Mouse (Mus musculus): ENCODE results near the gene Gpr180. TPM values are rescaled to one million over a fixed set of nuclear protein-coding genes. Genes with fewer than 3 reads are reported as not detected.

Gpr180 gene
- polyA plus RNA-seq, 1 experiment from 2014 or later: 42.0 TPM

DNA sequence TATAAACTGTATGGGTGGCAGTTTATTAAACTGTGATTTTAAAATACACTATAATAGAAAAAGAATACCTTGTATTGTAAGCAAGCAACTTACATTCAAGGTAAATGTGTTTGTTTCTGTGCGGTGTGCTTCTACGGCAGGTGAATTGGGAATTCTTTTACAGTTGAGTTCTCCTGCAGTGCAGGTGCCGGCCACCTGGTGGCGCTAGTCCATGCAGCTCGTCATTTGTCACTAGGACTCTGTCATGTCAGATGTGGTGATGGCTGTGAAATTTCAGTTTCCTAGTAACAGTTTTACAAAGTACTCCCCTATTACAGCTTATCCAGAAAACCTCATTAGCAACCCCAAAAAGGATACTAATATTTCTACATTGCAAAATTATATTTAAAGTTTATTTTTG, 20.2 kb downstream of the Gpr180 start:
- Histone ChIP-seq H3K27ac (replicated peaks) (no peak overlapping the region), H3K4me1 (replicated peaks) (no peaks in the 10 kb centered on the region), H3K9me3 (no peaks in the 10 kb centered on the region), H3K9ac (no peak overlapping the region), H3K36me3 (peaks cover 50% of the 10 kb centered on the region), H3K27me3 (no peaks in the 10 kb centered on the region), H3K4me3 (no peak overlapping the region), H3K4me2 (no peak overlapping the region)
- ATAC-seq (ENCODE audit: low read depth): no peak
- WGBS: 28% methylated on average over 5 of the region's 5 CpGs

- H3K4me1 ChIP-seq (replicated peaks): no peaks in the 10 kb centered on the region
- H3K27ac ChIP-seq (replicated peaks): no peak overlapping the region
- H3K36me3 ChIP-seq: peaks cover 48% of the 10 kb centered on the region
- H3K9me3 ChIP-seq: no peaks in the 10 kb centered on the region
- H3K4me3 ChIP-seq: no peak overlapping the region
- 97% methylated on average over 3 of the region's 3 CpGs for WGBS
- H3K4me2 ChIP-seq: no peak overlapping the region
- ATAC-seq (ENCODE audit: low read depth): no peak
- no peaks in the 10 kb centered on the region for H3K27me3 ChIP-seq
- no peak overlapping the region for H3K9ac ChIP-seq
Observed at GRCm38 (mm10) chr14:118161751-118162150, 24.8 kb downstream of the Gpr180 start.

GRCm38 (mm10) chr14:118162640-118163039, 25.7 kb downstream of the Gpr180 start:
- Histone ChIP-seq H3K9me3 (no peaks in the 10 kb centered on the region), H3K27me3 (no peaks in the 10 kb centered on the region), H3K4me3 (no peak overlapping the region), H3K36me3 (peaks cover 48% of the 10 kb centered on the region), H3K4me2 (no peak overlapping the region), H3K9ac (no peak overlapping the region), H3K27ac (replicated peaks) (no peak overlapping the region), H3K4me1 (replicated peaks) (no peaks in the 10 kb centered on the region)
- 69% methylated on average over 14 of the region's 14 CpGs for WGBS
- no peak for ATAC-seq (ENCODE audit: low read depth)

- no peak for ATAC-seq (ENCODE audit: low read depth)
- no peak overlapping the region for H3K27ac ChIP-seq (replicated peaks)
- H3K4me3 ChIP-seq: no peak overlapping the region
- no peak overlapping the region for H3K9ac ChIP-seq
- no peak overlapping the region for H3K4me2 ChIP-seq
- peaks cover 15% of the 10 kb centered on the region for H3K36me3 ChIP-seq
- H3K4me1 ChIP-seq (replicated peaks): no peaks in the 10 kb centered on the region
- H3K27me3 ChIP-seq: no peaks in the 10 kb centered on the region
- 94% methylated on average over 4 of the region's 4 CpGs for whole genome bisulfite sequencing
- no peaks in the 10 kb centered on the region for H3K9me3 ChIP-seq
Observed at GRCm38 (mm10) chr14:118168776-118169175, 31.8 kb downstream of the Gpr180 start.

DNA sequence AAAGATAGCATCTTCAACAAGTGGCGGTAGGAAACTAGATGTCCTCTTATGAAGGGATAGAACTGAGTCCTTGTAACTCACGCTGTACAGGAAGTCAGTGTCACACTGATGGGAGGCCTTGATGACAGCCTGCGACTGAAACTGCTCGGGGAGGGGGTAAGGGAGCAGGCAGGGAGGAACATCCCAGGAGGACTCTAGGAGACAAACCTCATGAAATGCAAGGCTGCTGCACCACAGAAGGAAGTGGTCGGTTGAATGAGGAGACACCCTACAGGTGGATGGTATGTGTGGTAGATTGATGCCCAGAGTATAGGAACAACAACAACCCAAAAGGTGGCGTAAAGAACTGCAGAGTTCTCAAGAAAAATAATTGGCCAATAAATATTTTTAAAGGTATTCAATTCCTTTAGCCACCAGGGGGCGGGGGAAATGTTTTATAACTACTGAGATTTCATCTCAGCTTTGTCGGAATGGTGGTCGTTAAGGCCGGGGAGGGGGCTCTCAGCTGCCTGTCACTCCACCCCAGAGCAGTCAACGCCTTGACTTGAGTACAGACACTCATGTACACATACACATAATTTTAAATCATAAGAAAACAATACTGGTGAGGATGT, 36.7 kb downstream of the Gpr180 start:
- no peaks in the 10 kb centered on the region for H3K27me3 ChIP-seq
- 70% methylated on average over 11 of the region's 11 CpGs for WGBS
- ATAC-seq (ENCODE audit: low read depth): no peak

DNA sequence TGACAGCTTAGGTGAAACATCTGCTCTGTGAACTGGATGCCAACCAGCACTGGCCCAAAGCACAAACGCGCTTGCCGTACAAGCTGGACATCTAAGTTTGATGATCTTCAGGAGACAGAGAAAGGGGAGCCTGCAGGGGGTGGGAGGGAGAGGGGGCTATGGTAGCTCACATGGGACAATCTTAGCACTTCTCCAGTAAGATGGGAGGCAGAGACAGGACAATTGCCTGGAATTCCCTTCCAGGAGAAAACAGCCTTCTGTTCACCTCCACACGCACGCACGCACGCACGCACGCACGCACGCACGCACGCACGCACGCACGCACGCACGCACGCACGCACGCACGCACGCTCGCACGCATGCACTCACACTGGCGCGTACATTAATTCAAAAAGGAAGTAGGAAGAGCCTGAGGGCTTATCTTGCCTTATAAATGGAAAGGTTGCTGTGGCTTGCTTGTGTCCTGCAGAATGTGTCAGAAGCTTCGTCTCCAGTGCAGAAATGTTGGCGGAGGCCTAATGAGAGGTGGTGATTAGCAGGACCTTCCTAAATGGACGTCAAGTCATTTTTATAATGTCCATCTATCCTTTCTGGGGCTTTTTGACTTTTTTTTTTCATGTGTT, 38.2 kb downstream of the Gpr180 start:
- H3K9me3 ChIP-seq: no peaks in the 10 kb centered on the region
- H3K27ac ChIP-seq (replicated peaks): no peak overlapping the region
- no peak for ATAC-seq (ENCODE audit: low read depth)
- H3K4me3 ChIP-seq: no peak overlapping the region
- no peaks in the 10 kb centered on the region for H3K36me3 ChIP-seq
- WGBS: 88% methylated on average over 30 of the region's 30 CpGs
- no peaks in the 10 kb centered on the region for H3K27me3 ChIP-seq
- H3K9ac ChIP-seq: no peak overlapping the region
- H3K4me1 ChIP-seq (replicated peaks): peaks cover 4% of the 10 kb centered on the region
- no peak overlapping the region for H3K4me2 ChIP-seq

More for the DNA sequence above, 36.7 kb downstream of the Gpr180 start:
- Histone ChIP-seq H3K4me1 (replicated peaks) (no peaks in the 10 kb centered on the region), H3K9ac (no peak overlapping the region), H3K9me3 (no peaks in the 10 kb centered on the region), H3K4me3 (no peak overlapping the region), H3K4me2 (no peak overlapping the region), H3K36me3 (peaks cover 13% of the 10 kb centered on the region), H3K27ac (replicated peaks) (no peak overlapping the region)

- no peak overlapping the region for H3K27ac ChIP-seq (replicated peaks)
- no peaks in the 10 kb centered on the region for H3K36me3 ChIP-seq
- H3K9me3 ChIP-seq: no peaks in the 10 kb centered on the region
- ATAC-seq (ENCODE audit: low read depth): no peak
- H3K4me1 ChIP-seq (replicated peaks): peaks cover 4% of the 10 kb centered on the region
- WGBS: 91% methylated on average over 12 of the region's 12 CpGs
- H3K4me2 ChIP-seq: no peak overlapping the region
- no peak overlapping the region for H3K9ac ChIP-seq
- no peak overlapping the region for H3K4me3 ChIP-seq
- no peaks in the 10 kb centered on the region for H3K27me3 ChIP-seq
Observed at GRCm38 (mm10) chr14:118175694-118176085, 38.7 kb downstream of the Gpr180 start.

DNA sequence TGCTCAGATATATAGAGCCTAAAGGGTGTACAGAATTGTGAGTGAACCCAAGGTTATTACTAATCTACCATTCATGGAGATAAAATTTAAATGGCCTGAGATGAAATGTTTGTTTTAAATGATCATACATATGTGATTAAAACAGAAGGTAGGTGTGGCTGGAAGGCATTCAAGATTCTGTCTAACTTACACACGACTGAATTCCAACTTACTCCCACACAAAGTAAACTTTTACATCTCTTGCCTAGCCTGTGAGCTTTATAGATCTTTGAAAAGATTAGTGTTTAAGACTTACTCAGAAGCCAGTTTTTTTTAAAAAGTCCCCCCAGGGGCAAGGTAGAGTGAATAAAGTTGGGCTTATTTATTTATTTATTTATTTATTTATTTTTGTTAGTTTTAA, 42.3 kb downstream of the Gpr180 start:
- H3K4me1 ChIP-seq (replicated peaks): peaks cover 4% of the 10 kb centered on the region
- H3K27ac ChIP-seq (replicated peaks): no peak overlapping the region
- 58% methylated on average over 1 of the region's 1 CpGs for WGBS
- ATAC-seq (ENCODE audit: low read depth): no peak
- no peak overlapping the region; the same call in 1 of the 2 replicates for H3K4me2 ChIP-seq
- H3K27me3 ChIP-seq: no peaks in the 10 kb centered on the region
- no peak overlapping the region for H3K4me3 ChIP-seq
- H3K36me3 ChIP-seq: no peaks in the 10 kb centered on the region
- no peaks in the 10 kb centered on the region for H3K9me3 ChIP-seq
- no peak overlapping the region for H3K9ac ChIP-seq

DNA sequence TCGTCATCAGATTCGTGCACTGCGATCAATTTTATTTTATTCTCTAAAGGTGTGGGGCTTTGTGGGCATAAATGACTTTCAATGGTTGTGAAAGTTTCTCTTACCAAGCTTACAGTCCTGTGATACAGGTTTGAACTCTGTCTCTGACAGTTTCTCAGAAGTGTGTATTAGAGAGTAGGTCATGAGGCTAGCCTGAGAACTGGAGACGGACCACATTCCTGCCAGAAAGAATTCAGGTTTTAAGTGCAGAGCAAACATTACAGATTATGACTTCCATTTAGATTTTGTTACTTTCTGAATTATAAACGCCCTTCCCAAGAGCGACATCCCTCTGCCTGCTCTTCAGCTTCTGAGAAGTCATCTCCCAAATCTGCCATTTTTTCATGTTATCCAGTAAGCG, 42.7 kb downstream of the Gpr180 start:
- Histone ChIP-seq H3K27me3 (no peaks in the 10 kb centered on the region), H3K9me3 (no peaks in the 10 kb centered on the region), H3K4me3 (peak overlapping the region; percentile 48), H3K36me3 (no peaks in the 10 kb centered on the region), H3K4me1 (replicated peaks) (peaks cover 4% of the 10 kb centered on the region), H3K4me2 (peak overlapping the region; percentile 85), H3K9ac (peak overlapping the region; percentile 74), H3K27ac (replicated peaks) (peak overlapping the region; percentile 89)
- WGBS: 33% methylated on average over 7 of the region's 7 CpGs
- no peak for ATAC-seq (ENCODE audit: low read depth)

GRCm38 (mm10) chr14:118180117-118180557, 43.2 kb downstream of the Gpr180 start:
- peak overlapping the region; percentile 85 for H3K4me2 ChIP-seq
- no peaks in the 10 kb centered on the region for H3K9me3 ChIP-seq
- H3K27ac ChIP-seq (replicated peaks): peak overlapping the region; percentile 89
- H3K27me3 ChIP-seq: no peaks in the 10 kb centered on the region
- WGBS: under 1% methylated on average over 20 of the region's 20 CpGs
- peak overlapping the region; percentile 48 for H3K4me3 ChIP-seq
- peak; percentile 91 for ATAC-seq (ENCODE audit: low read depth)
- H3K9ac ChIP-seq: peak overlapping the region; percentile 74
- peaks cover 4% of the 10 kb centered on the region for H3K4me1 ChIP-seq (replicated peaks)
- H3K36me3 ChIP-seq: no peaks in the 10 kb centered on the region

DNA sequence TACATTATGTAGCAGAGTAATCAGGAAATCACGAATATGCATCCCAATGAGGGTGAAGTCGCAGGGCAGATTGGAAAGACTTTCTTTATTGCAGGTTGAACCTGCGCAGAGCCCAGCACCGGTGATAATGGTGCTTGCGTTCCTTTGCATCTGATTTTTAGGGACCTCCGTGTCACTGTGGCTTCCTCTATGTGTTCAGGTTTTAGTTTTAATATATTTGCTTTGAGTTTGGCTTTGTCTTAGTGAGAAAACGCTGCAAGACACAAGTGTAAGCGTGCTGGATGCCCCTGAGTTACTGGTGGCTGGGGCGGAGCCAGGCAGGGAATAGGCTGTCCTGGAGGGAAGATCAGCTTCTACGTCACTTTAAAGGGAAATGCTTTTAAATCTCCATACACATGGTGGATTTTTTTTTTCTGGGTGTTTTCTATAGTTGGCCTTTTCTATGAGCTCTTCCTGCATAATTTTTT, 43.8 kb downstream of the Gpr180 start:
- Histone ChIP-seq H3K27me3 (no peaks in the 10 kb centered on the region), H3K4me1 (replicated peaks) (peaks cover 4% of the 10 kb centered on the region), H3K36me3 (no peaks in the 10 kb centered on the region), H3K9me3 (no peaks in the 10 kb centered on the region), H3K4me3 (peak overlapping the region; percentile 48), H3K27ac (replicated peaks) (peak overlapping the region; percentile 89), H3K9ac (peak overlapping the region; percentile 74), H3K4me2 (peak overlapping the region; percentile 85)
- ATAC-seq (ENCODE audit: low read depth): peak; percentile 93
- WGBS: 1% methylated on average over 10 of the region's 10 CpGs

GRCm38 (mm10) chr14:118191442-118191841, 54.5 kb downstream of the Gpr180 start:
- no peaks in the 10 kb centered on the region for H3K36me3 ChIP-seq
- WGBS: 83% methylated on average over 9 of the region's 9 CpGs
- no peak for ATAC-seq (ENCODE audit: low read depth)

More at GRCm38 (mm10) chr14:118191442-118191841, 54.5 kb downstream of the Gpr180 start:
- H3K4me1 ChIP-seq (replicated peaks): 0 out of 2 replicates have a peak, but pooled peaks cover 4% of the 10 kb centered on the region
- H3K9me3 ChIP-seq: no peaks in the 10 kb centered on the region
- no peak overlapping the region for H3K9ac ChIP-seq
- H3K4me2 ChIP-seq: no peak overlapping the region
- no peaks in the 10 kb centered on the region; the same call in 1 of the 2 replicates for H3K27me3 ChIP-seq
- H3K4me3 ChIP-seq: no peak overlapping the region
- no peak overlapping the region for H3K27ac ChIP-seq (replicated peaks)

Measured in neural tube, embryonic 13.5 days (tissue).